26 mouse cellular contexts compared by ENCODE assay signal in the genomic region with DNA sequence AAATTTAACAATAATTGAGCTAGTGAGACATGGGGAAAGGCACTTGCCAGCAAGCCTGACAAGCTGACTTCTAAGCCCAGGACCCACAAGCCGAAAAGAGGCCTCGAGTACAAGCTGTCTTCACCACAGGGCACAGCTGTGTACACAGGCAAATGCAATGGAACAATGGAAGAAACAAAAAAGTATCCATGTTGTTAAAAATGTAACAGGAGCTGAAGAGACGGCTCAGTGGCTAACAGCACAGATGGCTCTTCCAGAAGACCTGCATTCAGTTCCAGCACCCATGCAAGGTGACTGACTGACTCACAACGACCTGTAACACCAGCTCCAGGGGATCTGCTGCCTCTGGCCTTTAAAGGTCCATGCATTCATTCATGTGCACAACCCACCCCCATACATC. TPM values are rescaled to one million over a fixed set of nuclear protein-coding genes. Genes with fewer than 3 reads are reported as not detected.
DNase-seq lines count a peak whose midpoint lies in the region; ATAC-seq and TF ChIP-seq lines count a peak whose summit lies in the region.
"Had no signal": no experiment of that assay in that cellular context is flagged by ENCODE, and none has a peak within 500 bp of the region (broad histone marks: within the 10 kb centered on the region; RNA-seq: fewer than 3 reads in every experiment).

No protein-coding gene starts in this region.

- TF ChIP-seq CTCF in forebrain, postnatal 0 days (IDR thresholded peaks at IDR 0.05; ENCODE audit: low read depth): no peak

- H3K4me1 ChIP-seq in forebrain, embryonic 16.5 days (replicated peaks; ENCODE audit: control insufficient read depth, insufficient read depth, low read length): peaks cover 3% of the 10 kb centered on the region; the same call in 1 of the 2 replicates
- H3K4me1 ChIP-seq in forebrain, postnatal 0 days (ENCODE audit: insufficient read depth): no peaks in the 10 kb centered on the region
- H3K4me1 ChIP-seq: hindbrain, embryonic 15.5 days; intestine, embryonic 15.5 days; limb, embryonic 13.5 days; midbrain, embryonic 12.5 days; neural tube, embryonic 12.5 days had no signal

- H3K27ac ChIP-seq in forebrain, embryonic 16.5 days (ENCODE audit: low read length): no peak overlapping the region
- H3K27ac ChIP-seq in forebrain, postnatal 0 days (ENCODE audit: low read depth, low read length): no peak overlapping the region
- H3K27ac ChIP-seq: gastrocnemius, adult 2 months; heart, embryonic 10.5 days; hindbrain, embryonic 15.5 days; intestine, embryonic 15.5 days; limb, embryonic 13.5 days; liver, embryonic 12.5 days; midbrain, embryonic 12.5 days; neural tube, embryonic 12.5 days; stomach, postnatal 0 days had no signal

- intact Hi-C loops in gastrocnemius, postnatal 36 days (cut with DNase I): no loop called here

- no peaks in the 10 kb centered on the region for H3K27me3 ChIP-seq in forebrain, embryonic 16.5 days (replicated peaks; ENCODE audit: control insufficient read depth, insufficient read depth, low read length)
- H3K27me3 ChIP-seq in forebrain, postnatal 0 days (ENCODE audit: insufficient read depth, low read length): no peaks in the 10 kb centered on the region
- H3K27me3 ChIP-seq: hindbrain, embryonic 15.5 days; intestine, embryonic 15.5 days; limb, embryonic 13.5 days; liver, embryonic 12.5 days; midbrain, embryonic 12.5 days; neural tube, embryonic 12.5 days had no signal

- H3K36me3 ChIP-seq in forebrain, embryonic 16.5 days (ENCODE audit: control insufficient read depth, insufficient read depth): no peaks in the 10 kb centered on the region
- peaks cover 3% of the 10 kb centered on the region; the same call in 1 of the 2 replicates for H3K36me3 ChIP-seq in forebrain, postnatal 0 days (ENCODE audit: insufficient read depth)
- H3K36me3 ChIP-seq: hindbrain, embryonic 15.5 days; intestine, embryonic 15.5 days; neural tube, embryonic 12.5 days had no signal

- H3K9me3 ChIP-seq in forebrain, embryonic 16.5 days (ENCODE audit: control insufficient read depth, low read length): no peaks in the 10 kb centered on the region
- no peaks in the 10 kb centered on the region for H3K9me3 ChIP-seq in forebrain, postnatal 0 days (ENCODE audit: low read length)
- H3K9me3 ChIP-seq: heart, embryonic 10.5 days; hindbrain, embryonic 15.5 days; intestine, embryonic 15.5 days; limb, embryonic 13.5 days; liver, embryonic 12.5 days; midbrain, embryonic 12.5 days; neural tube, embryonic 12.5 days had no signal

- H3K4me2 ChIP-seq in forebrain, embryonic 16.5 days (ENCODE audit: low read length): no peak overlapping the region
- H3K4me2 ChIP-seq in forebrain, postnatal 0 days (ENCODE audit: low read depth): no peak overlapping the region
- H3K4me2 ChIP-seq: hindbrain, embryonic 15.5 days; intestine, embryonic 15.5 days; limb, embryonic 13.5 days; liver, embryonic 12.5 days; midbrain, embryonic 12.5 days; neural tube, embryonic 12.5 days had no signal

- no peak for DNase-seq in cerebellum, postnatal 4 days (ENCODE audit: low spot score in 2 of 2)
- DNase-seq in forebrain, postnatal 0 days: no peak
- DNase-seq in testis, postnatal 14 days (ENCODE audit: low spot score): peak; percentile 50
- DNase-seq in testis, postnatal 10 days (ENCODE audit: low spot score): no peak
- no peak for DNase-seq in gastrocnemius, postnatal 36 days
- DNase-seq: adrenal gland, postnatal 14 days; gastrocnemius, adult 2 months; heart, postnatal 4 days; kidney, adult 8-10 months; kidney, postnatal 10 days; lung, adult 18-20 months; lung, postnatal 14 days; right cerebral cortex, postnatal 14 days had no signal

- WGBS in forebrain, embryonic 16.5 days: 27% methylated on average over 4 of the region's 4 CpGs
- WGBS in forebrain, postnatal 0 days: 28% methylated on average over 4 of the region's 4 CpGs

- H3K4me3 ChIP-seq in forebrain, embryonic 16.5 days (replicated peaks; ENCODE audit: low read length): no peak overlapping the region
- no peak overlapping the region for H3K4me3 ChIP-seq in forebrain, postnatal 0 days (ENCODE audit: low read depth, low read length)
- H3K4me3 ChIP-seq: gastrocnemius, adult 2 months; heart, embryonic 10.5 days; hindbrain, embryonic 15.5 days; intestine, embryonic 15.5 days; limb, embryonic 13.5 days; liver, embryonic 12.5 days; midbrain, embryonic 12.5 days; neural tube, embryonic 12.5 days had no signal

- 0 out of 2 replicates have a peak, but pooled peaks have one; percentile 52 for ATAC-seq in cerebellum, adult (ENCODE audit: insufficient number of reproducible peaks, low FRiP score, low TSS enrichment)
- ATAC-seq in forebrain, embryonic 16.5 days: peak; percentile 45; the same call in 1 of the 2 replicates
- ATAC-seq in forebrain, postnatal 0 days: no peak
- no peak for ATAC-seq in megakaryocyte progenitor cell, adult 5-6 weeks (replicated peaks; ENCODE audit: poor library complexity)
- ATAC-seq: activated CD4-positive, CD25-positive, alpha-beta regulatory T cell, adult 4 months; intestine, embryonic 15.5 days; liver, embryonic 12.5 days had no signal

- H3K9ac ChIP-seq in forebrain, embryonic 16.5 days (replicated peaks; ENCODE audit: low read depth, low read length): no peak overlapping the region
- H3K9ac ChIP-seq in forebrain, postnatal 0 days: no peak overlapping the region
- H3K9ac ChIP-seq: hindbrain, embryonic 15.5 days; intestine, embryonic 15.5 days; limb, embryonic 13.5 days; liver, embryonic 12.5 days; midbrain, embryonic 12.5 days; neural tube, embryonic 12.5 days had no signal

RNA-seq across cellular contexts. Expression of a gene that starts 9.5 kb away (rescaled TPM):
- polyA plus RNA-seq in forebrain, embryonic 16.5 days (2015; fragmentation: Nextera tagmentation; extraction: Ambion mirVana): 9.5 and 9.8 TPM in 2 replicates
- total RNA-seq in forebrain, postnatal 0 days (2014; rRNA removed): 39.9 and 43.9 TPM in 2 replicates
- polyA plus RNA-seq in forebrain, postnatal 0 days (2015; fragmentation: Nextera tagmentation; extraction: Ambion mirVana): 3.1 and 5.9 TPM in 2 replicates
- total RNA-seq in gastrocnemius, postnatal 36 days (2021): 10 to 100 TPM; 12.1 to 12.6 TPM
- 21.6 and 28.6 TPM in 2 replicates for total RNA-seq in megakaryocyte progenitor cell, adult 5-6 weeks (2015)
- total RNA-seq in megakaryocyte progenitor cell, adult 5-6 weeks (2017): 24.7 and 28.8 TPM in 2 replicates

RNA-seq across cellular contexts. Expression of a gene that starts 55.5 kb away (rescaled TPM):
- 59.5 and 65.5 TPM in 2 replicates for polyA plus RNA-seq in forebrain, embryonic 16.5 days (2015; fragmentation: Nextera tagmentation; extraction: Ambion mirVana)
- total RNA-seq in forebrain, postnatal 0 days (2014; rRNA removed): 46.9 and 48.8 TPM in 2 replicates
- polyA plus RNA-seq in forebrain, postnatal 0 days (2015; fragmentation: Nextera tagmentation; extraction: Ambion mirVana): 67.9 and 78.1 TPM in 2 replicates
- total RNA-seq in gastrocnemius, postnatal 36 days (2021): 1 to 10 TPM; 5.4 to 5.7 TPM
- 28.4 and 38.2 TPM in 2 replicates for total RNA-seq in megakaryocyte progenitor cell, adult 5-6 weeks (2015)
- total RNA-seq in megakaryocyte progenitor cell, adult 5-6 weeks (2017): 28.9 TPM in 2 replicates

RNA-seq across cellular contexts. Expression of a gene that starts 55.6 kb away (rescaled TPM):
- polyA plus RNA-seq in forebrain, embryonic 16.5 days (2015; fragmentation: Nextera tagmentation; extraction: Ambion mirVana): 0.24 and 0.53 TPM in 2 replicates
- 1.4 and 2.3 TPM in 2 replicates for total RNA-seq in forebrain, postnatal 0 days (2014; rRNA removed)
- 0.24 and 0.50 TPM in 2 replicates for polyA plus RNA-seq in forebrain, postnatal 0 days (2015; fragmentation: Nextera tagmentation; extraction: Ambion mirVana)
- total RNA-seq in gastrocnemius, postnatal 36 days (2021): not detected
- total RNA-seq in megakaryocyte progenitor cell, adult 5-6 weeks (2015): not detected in 2 replicates
- 0.14 TPM in 1 of 2 replicates, not detected in the other for total RNA-seq in megakaryocyte progenitor cell, adult 5-6 weeks (2017)
- total RNA-seq: gastrocnemius, adult 2 months; heart, postnatal 4 days; megakaryocyte, adult 5-6 weeks had no signal
- polyA plus RNA-seq: limb, embryonic 13.5 days; stomach, postnatal 0 days had no signal

Comparison
In these comparisons a context has a peak if more than half of its experiments do, and no peak if none do; other contexts are left out.
1. ATAC-seq: peak in cerebellum, adult (single experiment) and forebrain, embryonic 16.5 days (single experiment); none in forebrain, postnatal 0 days (single experiment) and megakaryocyte progenitor cell, adult 5-6 weeks (single experiment).